Mouse (Mus musculus) adrenal gland, postnatal 14 days (tissue): Measurements from ENCODE around the gene App. TPM values are rescaled to one million over a fixed set of nuclear protein-coding genes. Genes with fewer than 3 reads are reported as not detected.

Experiments used
- DNase-seq: peaks from one replicate; pipeline ENCODE4 v3.0.0; 2021; ENCODE audit warnings: mixed read lengths
- total RNA-seq: library from RNA; stranded (reverse); gene quantifications from 2 replicates; pipeline ENCODE4 v1.2.3, GENCODE M21; 2021

The App gene
- total RNA-seq, 1 experiment from 2014 or later: 299 TPM

DNA sequence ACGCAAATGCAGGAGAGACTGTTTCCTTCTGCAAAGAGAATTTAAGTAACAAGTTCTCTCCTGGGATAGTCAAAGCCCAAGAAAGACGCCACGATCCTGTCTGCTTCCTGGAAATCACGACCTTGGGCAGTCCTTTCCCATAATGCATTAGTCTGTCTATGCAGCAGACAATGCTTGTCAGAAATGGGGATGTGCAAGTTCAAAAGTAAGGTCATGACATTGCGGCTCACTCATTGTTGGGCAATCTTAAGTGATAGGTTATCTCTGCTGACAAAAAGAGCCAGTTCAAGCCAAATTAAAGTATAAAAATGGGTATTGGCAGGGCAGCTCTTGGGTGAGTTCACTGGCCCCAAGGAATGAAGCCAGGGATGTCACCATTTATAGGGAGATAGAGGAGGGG is 51.6 kb downstream of the App start:
- peak; percentile 24 for DNase-seq

DNA sequence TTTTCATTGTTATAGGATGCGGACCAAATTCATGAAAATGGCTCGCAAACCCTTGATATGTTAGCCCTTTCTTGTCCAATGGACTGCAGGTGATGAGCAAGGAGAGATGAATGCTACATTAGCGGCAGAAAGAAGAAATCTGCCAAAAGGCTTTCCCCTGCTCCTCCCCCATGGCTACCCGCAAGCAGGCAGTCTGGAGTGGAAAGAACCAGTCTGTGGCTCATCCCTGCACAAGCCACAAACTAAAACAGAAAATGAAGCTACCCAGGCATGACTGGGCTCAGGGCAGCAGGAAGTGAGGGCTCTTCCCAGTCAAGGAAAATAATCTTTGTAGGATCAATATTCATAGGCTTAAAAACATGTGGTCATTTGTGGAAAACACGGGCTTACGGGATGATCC is 54.6 kb downstream of the App start:
- DNase-seq: no peak

DNA sequence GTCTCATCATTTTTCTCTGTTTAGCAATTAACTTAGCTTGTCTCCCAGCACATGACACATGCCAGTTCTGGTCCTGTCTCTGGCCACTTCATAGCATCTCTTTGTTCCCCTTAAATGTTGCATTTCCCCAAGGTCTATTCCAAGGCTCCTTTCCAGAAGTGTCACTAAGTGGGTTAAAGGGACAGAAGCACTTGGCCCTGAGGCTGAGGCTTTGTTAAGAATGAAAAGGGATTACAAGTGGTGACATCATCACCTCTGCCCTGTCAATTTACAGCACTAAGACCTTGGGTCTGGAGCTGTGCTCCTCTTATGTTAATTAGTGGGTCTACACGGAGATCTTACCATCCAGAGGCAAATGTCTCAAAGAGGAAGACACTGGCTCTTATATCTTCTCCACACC is 56.0 kb downstream of the App start:
- peak; percentile 9 for DNase-seq

DNA sequence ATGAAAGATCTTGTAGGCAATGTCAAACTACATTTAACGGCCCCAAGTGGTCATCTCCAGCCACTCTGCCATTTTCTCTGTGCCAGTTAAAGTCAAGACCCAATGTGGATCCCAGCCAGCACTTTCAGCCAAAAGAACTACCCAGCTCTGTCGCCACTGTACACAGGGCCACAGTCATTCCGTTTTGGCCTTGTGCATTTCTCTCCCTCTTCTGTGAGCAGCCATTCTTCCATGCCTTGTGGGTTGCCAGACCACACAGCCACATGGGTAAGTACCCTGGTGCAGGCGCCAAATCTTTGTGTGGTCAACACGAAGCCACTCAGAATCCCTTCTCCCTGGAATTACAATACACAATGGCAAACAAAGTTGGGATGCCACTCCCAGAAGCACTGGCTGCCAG is 57.7 kb downstream of the App start:
- DNase-seq: peak; percentile 38

DNA sequence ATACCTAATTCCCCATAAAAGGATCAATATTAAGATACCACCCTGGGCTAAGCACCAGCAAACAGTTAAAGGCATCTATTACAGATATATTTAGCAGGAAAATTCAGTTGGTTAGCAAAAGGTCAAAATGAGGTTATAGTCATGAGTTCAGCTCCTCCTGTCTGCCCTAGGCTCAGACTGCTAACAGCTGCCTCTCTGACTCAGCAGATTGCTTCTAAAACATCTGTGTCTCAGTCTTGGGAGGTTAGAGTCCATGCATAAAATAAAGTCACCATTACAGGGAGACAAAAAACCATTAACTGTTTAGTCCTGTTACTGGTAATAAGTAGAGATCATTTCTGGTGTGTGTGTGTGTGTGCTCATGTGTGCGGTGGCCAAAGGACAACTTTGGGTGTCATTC is 58.8 kb downstream of the App start:
- DNase-seq: no peak

DNA sequence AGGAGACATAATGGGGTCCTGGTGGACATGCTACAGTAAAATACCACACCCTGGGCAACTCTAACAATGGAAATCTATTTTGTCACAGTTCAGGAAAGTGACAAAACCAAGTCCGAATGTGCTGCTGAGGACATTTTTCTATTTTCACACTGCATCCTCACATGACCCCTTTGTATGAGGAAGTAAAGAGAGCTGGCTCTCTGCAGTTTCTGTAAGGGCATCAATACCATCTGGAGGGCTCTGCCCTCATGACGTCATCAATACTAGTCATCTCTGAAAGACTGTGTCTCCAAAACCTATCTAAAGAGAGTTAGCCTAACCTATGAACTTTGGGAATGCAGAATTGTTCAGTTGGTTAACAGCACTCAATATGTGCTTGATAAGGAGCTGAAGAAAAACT is 59.6 kb downstream of the App start:
- no peak for DNase-seq

DNA sequence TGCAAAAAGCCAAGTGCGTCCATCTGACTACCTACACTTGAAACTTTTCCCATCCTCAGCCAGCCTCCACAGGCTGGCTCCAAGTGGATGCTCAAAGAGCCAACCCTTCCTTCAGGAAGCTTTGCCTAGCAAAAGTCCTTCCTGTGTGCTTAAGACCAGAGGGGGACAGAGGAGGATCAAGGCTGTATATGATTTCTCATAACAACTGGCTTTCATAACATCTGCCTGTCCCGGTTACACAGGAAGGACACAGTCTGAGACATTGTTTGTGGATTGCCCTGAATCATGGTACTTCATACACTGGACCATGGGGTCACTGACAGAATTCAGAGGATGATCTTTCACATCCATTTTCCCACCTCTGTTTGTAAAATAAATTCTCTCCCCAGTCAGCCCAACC is 61.3 kb downstream of the App start:
- DNase-seq: no peak

DNA sequence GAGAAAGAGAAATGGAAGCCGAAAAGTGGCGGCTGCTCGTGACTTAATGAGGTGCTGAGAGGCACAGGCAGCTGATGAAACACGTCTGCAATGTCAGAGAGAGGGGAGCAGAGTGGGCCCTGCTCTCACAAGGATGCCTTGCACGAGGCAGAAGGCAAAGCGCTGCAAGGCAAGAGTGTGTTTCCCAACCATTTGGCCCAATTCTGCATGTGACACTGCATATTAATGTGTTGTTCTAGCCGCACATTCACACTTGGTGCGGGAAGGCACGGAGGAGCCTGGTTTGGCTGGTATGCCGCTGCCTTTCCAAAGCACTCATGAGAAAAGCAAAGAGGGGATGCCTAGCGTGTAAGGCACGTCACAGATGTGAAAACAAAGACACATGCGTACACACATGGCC is 63.1 kb downstream of the App start:
- DNase-seq: no peak

DNA sequence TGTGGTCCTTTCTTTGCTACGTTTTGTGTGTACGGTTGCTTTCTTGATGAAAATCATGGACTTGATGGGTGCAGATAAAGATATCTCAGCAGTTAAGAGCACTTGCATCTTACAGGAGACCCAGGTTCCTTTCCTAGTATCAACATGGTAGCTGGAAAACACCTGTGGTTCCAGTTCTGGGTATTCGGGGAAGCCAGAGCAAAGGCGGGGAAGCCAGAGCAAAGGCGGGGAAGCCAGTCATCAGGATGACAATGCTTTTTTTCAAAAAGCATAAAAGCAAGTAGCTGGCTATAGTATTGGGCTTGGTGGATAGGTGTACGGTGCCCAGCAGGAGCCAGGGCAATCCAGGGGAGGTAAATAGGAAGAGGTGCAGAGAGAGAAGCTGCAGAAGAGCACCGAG is 65.1 kb downstream of the App start:
- no peak for DNase-seq

DNA sequence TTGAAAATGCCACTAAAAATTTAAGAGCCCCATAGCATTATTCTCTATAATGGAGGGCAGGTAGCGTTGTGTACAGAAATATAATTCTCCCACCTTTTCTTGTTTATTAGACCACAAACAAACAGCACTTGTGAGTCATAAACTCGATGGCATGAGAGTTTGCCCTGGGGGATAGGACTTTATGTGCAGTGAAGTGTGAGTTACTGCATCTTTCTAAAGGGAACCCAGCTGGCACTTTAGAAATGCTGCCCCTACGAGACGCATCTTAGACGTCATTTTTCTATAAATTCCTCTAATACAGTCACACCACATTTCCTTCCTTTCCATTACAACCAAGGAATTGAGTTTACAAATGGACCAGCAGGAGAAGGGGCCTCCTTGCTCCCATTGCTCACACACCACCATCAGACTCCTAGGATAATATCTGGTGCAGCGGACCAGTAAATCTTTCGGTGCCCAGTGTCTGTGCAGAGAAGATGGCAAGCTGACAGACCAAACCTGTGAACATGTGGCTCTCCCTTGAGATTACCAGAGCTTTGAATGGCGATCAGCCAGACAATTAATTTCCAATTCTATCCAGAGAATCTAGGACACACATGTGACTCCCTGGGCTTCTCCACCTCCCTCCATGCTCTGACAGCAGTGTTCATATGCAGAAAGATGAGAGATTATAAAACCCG is 66.8 kb downstream of the App start:
- DNase-seq: no peak

DNA sequence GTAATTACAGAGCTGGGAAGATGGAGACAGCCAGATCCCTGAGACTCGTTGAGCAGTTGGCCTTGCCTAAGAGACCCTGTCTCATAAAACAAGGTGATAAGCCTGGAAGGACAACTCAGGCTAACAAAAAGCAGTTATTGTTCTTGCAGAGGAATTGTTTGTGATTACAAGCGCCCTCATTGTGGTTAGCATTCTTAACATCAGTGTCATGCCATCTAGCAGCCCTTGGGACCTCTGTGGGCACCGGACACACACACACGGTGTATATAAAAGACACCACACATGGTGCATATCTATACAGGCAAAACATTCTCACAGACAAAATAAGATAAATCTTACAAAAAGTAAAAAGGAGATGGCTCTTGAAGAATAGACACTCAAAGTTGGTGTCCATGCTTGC is 68.0 kb downstream of the App start:
- DNase-seq: no peak

DNA sequence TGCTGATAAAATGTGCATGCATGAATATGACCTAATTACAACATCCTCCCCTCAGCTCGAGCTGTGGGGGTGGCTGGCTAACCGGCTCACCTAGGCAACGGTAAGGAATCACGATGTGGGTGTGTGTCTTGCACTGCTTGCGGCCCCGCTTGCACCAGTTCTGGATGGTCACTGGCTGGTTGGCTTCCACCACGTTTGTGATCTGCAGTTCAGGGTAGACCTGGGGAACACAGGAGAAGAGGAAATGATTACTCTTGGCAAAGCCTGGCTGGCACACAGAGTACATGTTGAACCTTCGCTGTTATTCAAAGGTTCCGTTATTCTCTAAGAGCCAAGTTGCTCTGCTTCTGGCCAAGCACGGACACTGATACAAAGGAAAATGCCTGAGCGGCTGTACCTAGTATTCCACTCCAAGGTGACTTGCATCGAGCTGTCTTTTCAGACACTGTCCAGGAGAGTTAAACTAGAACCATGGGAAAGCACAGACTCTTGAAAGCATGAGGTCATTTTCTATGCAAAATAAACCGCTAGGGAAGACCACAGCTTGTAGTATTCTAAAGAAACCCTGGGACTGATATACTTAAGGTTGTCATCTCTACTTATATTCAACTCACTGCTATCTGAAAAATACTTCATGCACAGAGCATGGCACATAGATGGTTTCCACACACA is 70.3 kb downstream of the App start:
- DNase-seq: no peak

DNA sequence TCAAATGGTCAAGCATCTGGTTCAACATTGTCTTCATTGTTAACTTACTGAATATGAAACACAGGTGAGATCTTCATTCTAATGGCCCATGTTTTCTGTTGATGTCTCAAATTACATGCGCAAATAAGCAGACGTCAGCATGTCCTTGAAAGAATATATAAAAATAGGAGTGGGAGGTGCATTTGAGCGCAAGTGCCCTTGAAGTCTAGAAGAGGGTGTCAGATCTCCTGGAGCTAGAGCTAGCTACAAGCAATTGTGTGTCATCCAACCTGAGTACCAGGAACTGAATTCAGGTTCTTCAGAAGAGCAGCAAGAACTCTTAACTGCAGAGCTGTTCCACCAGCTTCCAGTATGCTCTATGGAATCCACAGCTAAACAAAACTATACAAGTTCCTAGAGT is 72.0 kb downstream of the App start:
- no peak for DNase-seq

DNA sequence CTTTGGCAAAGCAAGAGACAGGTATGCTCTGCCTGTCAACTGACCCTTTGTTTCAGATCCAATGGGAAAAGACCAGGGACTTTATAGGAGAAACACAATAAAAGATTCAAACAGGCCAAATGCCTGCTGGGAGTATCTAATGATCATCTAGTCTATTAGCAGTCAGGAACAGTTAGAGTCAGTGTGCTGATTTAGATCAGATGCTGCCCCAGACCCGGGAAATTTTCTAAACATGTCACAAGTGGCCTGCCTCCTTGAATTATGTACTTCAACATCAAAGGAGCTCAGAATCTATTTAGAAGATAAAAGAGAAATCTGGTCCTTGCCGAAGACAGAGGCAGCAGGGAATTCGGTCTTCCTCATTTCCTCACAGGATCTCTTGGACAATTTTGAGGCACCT is 72.8 kb downstream of the App start:
- DNase-seq: peak; percentile 20

DNA sequence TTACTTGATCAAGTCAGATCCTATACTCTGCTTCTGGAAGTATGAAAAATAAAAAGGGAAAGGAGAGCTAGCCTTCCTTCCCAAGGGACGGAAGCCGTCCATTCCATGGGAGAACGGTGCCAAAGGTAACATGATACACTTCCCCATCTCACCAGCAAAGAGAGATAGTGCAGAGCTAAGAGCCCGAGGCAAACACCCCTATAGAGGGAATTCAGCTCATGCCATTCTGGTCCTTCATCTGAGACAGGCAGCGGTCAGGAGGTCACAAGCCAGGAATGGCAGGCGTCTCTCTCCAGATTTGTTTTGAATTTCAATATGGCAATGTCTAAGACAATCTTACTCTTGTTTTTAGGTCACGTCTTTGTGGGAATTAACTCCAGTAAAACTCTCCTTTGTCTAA is 74.1 kb downstream of the App start:
- DNase-seq: no peak

DNA sequence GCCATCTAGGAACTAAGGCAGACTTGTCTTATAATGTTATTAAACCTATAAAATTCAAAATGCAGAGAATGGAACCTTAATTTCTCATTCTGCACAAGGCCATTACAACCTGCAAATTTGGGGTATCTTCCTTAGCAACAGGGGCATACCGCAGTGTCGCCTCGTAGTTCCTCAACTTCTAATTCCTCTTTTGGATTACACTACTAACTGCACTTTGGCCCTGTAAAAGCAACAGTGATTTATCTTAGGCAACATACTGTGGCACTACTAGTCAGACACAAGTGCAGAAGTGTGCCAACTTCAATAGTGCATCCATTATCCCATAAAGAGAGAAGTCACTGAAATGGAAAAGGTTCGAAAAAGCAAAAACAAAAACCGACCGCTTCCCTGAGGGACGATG is 74.5 kb downstream of the App start:
- DNase-seq: no peak

DNA sequence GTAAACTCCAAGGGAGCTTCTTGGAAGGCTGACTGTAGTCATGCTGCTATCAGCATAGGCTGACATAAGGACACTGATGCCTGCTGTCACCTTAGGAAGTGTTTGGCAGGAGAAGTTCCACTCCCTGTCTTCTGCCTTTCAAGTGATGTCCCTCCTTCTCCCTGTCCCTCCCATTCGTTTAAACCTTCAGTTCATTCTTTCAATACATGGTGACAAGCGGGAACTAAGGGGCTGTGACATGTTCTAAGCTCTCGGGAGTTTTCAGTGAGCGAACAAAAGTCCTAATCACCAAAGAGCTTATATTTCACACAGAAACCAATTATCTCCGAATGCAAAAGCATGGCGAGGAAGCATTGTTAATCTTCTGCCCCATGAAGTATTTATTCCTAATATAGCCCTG is 77.2 kb downstream of the App start:
- no peak for DNase-seq

DNA sequence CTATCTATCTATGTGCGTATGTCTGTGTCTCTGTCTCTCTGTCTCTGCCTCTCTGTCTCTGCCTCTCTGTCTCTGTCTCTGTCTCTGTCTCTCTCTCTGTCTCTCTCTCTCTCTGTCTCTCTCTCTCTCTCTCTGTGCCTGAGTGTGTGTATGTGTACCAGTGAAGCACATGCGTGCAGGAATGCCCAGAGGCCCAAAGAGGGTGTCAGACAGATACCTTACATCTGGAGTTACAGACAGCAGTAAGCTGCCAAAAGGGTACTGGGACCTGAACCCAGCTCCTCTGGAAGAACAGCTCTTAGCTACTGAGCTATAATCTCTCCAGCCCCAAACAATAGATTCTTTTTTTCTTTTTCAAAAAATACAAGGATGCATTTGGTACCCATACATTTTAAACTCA is 77.6 kb downstream of the App start:
- DNase-seq: no peak

DNA sequence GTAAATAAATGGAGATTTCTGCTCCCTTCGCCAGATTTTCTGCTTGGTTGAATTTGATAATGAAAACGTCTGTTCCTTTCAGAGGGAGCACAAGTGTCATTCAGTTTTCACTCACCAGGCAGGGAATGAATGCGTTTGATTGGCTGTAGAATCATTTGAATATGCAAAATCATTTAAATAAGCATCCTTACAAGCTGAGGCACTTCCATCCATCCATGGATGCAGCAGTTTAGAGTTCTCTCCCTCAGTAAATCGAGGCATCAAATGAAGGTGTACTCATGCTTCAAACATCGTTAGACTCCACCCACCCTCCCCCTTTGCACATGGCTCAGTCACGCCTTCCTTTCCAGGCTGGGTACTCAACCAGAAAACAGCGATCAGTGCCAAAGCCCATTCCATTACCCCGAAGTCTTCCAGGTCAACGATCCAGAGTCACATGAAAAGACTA is 80.9 kb downstream of the App start:
- no peak for DNase-seq

DNA sequence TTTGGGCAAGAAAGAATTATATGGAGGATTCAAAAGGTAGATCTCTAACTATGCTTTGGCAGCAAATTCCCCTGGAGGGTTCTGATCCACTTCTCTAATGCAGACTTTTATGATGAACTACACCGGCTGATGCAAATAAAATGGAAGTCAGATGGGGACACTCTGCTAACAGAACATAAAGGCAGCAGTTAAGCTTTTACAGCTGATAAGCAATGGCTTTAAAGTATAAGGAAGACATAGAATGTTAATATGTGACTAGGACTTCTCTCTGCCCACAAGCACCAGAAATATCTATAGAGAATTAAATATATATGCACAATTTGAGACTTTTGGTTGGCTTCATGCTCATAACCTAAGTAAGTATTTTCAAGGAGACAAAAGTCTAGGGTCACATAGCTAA is 81.4 kb downstream of the App start:
- no peak for DNase-seq

DNA sequence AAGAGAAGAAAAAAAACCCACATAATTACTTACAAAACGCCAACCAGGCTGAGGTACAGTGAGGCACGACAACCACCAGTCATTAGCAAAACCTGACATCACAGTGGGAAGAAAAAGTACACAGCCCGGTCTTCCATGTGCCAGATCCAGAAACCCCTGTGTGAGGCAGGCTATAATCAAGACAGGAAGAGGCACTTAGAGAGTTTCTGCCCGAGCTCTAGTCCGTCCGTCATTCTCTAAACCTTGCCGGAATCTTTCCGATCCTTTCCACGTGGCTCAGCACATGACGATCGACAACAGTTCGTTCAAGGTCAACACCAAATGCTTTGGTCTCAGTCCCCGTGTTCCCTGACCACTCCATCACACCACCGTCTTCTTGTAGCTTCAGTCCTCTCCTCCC is 82.6 kb downstream of the App start:
- no peak for DNase-seq

DNA sequence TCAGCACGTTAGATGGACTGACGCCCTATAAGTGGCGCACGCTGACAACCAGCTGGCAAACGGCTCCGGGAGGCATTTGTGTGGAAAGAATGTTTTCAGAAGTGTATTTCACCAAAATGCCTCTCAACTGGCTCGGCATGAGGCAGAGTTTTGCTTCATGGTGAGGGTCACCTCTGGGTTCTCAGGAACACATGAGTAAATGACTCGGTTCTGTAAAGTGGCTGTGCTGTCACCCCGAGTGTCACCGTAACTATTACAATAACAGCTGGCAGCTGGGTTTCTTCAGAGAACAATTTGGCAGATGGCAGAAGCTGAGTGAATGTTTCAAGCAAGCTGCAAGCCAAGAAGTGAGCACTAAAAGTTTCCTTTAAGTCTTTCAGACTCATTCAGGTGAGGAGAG is 85.4 kb downstream of the App start:
- DNase-seq: no peak

DNA sequence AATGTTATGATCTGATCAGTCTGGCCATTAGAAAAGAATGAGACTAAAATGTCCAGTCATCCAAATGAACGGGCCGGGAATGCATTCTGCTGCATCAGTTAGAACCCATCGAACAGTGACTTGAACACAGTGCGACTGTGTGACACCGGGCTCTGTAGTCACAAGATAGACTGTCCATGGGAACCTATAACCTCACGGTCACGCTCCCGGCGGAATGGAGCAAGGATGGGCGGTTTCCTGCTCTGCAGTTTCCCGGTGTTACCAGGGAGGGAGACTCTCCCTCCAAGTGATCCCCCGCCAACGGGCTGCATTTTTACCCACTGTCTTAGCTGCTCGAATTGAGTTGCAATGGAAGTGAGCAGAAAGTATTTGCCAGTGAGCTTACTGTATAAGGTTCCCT is 87.3 kb downstream of the App start:
- peak; percentile 37 for DNase-seq

DNA sequence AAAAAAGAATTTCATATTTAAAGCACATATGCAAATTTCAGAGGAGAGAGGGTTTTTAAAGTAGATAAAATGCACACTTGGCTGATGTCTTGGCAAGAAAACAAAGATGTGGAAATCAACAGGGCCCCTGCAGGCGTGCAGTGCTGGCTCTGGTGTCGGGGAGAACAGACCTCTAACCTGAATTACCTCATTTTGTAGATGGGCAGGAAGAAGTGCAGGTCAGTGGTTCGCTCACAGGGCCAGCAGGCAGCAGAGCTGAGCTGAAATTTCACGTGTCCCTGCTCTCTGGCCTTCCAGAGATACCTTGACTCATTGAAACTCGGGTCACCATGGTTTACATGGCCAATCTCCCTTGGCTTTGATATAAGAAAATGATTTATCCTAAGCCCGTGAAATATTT is 87.7 kb downstream of the App start:
- peak; percentile 44 for DNase-seq

DNA sequence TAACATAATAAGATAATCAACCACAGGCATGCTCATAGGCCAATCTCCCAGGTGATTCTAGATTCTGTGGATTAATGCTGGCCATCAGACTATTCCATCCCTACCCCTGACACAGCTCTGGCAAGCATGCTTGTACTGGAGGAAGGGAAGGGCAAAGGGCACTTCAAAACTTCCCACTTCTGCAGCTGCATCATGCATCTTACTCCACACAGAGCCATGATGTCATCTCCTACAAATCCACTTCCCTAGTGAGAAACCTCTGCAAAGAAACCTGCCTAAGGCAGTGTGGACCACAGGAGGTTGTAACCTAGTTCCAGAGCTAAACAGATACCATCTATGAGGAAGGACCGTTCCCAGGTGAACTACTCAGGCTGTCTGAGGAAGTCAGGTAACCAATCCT is 89.4 kb downstream of the App start:
- DNase-seq: no peak
